Mouse (Mus musculus): ENCODE measurements around the gene Tex37.
A peak's percentile ranks its signal among the peaks of the same experiment; 100 is the strongest.

Tex37 gene

DNA sequence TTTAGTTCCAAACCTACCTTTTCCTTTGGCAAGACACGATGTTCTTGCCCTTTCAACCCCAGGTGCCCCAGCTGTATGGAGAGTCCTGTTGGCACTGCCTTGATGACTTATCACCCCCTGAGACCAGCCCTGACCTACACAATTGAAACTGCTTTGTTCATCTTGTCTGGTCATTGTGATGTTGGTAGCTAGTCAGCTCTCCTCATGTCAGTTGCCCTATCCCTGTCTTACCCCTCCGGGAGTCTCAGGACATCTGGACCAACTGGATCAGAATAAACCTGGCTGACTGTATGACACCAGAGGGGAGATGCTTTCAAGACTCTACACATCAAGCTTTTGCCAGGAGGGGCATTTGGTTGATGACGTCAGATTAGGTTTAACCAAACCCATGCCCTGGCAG lies at the start of gene Tex37:
Gene Tex37 (minus strand): TSS at position 101 of the 400 bp plus-strand sequence.
- no peak for DNase-seq (ENCODE audit: low spot score)

DNA sequence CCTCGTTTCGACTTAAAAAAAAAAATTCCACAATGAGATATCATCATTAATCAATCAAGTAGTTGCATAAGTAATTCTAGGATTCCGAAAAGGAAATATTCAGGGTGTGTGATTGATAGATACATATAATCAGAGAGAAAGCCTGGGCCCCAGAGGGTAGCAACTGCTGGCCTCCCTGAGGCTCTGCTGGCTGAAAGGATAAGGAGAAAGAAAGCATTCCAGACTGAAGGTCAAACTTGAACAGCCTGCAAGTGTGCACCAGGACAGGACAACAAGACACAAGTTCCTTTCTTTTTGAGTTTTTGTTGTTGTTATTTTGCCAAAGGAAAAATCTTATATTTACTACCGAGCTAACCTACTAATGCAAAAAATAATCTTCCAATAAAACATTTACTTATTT lies 49.6 kb upstream of the Tex37 start:
- DNase-seq (ENCODE audit: low spot score): no peak

DNA sequence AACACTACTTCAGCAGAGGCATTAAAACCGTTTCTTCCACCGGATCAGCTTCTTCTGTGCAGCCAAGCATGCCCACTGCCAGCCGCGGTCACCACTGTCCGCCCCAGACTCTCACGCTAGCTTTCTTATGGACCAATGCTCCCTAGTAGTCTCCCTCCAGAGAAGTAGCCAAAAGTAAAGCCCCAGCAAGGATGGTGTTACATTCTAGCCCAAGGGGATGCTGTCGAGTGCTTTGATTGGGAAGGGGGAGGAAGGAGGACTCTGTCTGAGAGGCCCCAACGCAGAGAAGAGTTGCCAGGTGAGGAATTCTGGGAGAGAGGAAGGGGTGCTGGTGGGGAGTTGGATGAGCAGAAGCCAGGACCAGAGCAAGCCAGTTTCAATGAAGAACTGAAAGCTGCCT lies 48.7 kb upstream of the Tex37 start:
- DNase-seq (ENCODE audit: low spot score): no peak

DNA sequence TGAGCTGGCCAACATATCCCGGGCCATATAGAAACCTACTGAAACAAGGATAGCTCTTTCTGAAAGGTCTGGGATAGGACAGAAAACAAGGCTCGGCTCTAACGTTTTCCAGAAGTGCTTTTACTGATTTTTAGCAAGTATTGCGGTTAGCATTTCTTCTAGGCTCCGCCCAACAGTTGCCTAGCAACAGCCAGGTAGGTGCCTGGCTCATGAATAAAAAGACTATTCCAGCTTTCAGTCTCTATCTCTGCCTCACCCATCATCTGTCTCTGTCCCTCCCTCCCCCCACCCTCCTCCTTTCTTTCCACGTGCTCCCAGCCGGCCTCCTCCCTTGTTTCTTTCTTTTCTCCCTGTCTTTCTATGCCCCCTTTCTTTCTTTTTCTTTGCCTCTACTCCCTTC lies 47.0 kb upstream of the Tex37 start:
- no peak for DNase-seq (ENCODE audit: low spot score)

DNA sequence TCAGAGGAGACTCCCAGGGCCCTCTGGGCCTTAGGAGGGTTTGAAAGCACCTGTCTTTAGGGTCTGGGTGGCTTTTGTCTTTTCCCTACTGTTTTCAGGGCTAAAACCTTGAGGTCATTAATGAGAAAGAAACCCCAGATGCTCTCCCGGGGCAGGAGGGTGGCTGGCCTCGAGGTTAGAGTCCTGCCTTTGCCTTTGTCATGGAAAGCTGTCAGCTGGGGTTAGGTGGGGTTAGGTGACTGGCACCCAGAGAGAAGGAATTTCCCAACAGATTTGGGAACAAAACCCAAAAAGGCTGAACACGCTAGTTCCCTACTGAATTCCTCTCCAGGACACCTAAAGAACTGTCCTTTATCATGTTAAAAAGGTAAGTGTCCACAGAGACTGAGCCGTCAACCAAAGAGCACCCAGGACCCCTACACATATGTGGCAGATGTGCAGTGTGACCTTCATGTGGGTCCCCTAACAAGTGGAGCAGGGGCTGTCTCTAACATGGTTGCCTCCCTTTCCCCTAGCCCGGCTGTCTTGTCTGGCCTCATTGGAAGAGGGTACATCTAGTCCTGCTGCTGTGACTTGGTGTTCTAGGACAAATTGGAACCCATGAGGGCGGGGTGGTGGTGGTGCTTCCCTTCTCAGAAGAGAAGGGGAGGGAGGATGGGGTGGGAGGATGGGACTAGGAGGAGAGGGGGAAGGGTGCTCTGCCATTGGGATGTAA lies 45.5 kb upstream of the Tex37 start:
- no peak for DNase-seq (ENCODE audit: low spot score)

DNA sequence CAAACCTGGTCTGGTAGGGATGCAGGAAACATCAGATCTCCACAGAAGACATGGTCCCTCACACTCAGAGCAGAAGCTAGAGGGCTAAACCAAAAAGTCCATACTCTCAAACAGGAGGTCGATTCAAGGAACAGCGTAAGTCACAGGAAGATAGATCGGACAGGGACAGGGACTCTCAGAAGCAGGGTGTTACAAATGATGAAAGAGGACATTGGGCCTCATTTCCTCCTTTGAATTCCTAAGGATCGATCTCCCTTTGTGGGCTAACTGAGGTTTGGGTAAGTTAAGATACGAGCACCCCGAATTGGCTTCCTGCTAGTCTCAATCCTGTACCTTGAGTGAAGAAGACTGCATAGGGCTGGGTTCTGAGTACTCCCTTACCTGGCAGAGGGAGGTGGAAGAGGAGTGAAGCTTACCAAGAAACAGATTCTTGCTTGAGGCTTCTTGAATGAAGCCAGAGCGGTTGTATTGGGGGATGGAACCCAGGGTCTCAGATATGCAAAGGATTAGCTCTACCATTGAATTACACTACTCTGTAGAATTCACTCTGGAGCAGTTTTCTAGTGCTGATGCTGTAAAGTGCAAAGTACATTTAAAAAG lies 38.7 kb upstream of the Tex37 start:
- no peak for DNase-seq (ENCODE audit: low spot score)

DNA sequence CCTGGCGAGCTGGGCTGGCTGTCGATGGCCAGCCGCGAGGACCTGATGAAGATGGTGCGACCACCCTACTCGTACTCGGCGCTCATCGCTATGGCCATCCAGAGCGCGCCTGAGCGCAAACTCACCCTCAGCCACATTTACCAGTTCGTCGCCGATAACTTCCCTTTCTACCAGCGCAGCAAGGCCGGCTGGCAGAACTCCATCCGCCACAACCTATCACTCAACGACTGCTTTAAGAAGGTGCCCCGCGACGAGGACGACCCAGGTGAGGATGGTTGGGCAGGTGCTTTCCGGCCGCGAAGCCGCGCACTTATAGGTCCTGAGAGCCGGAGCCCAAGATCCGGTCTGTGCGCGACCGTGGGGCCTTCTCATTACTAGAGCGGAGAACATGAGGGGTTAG lies 38.2 kb upstream of the Tex37 start:
- no peak for DNase-seq (ENCODE audit: low spot score)

DNA sequence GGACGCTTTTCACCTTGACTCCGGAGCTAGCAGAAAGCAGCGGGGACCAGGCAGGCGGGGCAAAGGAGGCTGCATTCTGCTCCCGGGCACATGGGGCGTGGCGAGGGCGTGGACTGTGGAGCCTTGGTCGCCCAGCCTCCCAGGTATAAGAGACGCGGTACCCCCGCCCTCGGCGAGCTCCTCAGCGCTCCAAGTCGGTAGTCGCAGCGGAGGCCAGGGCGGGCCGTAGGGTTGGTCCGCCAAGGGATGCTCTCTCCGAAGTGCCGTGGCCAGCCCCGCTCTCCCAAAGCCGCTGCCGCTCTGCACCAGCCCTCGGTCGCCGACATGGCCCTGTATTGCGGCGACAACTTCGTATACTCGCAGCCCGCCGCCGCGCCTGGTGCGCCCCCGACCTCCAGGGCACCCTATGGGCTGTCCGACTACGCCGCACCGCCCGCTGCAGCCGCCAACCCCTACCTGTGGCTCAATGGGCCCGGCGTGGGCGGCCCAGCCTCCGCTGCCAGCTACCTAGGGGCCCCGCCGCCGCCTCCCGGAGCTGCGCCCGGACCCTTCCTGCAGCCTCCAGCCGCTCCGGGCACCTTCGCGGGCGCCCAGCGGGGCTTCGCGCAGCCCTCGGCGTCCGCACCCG lies 37.7 kb upstream of the Tex37 start, which contains the start of gene Foxi3:
Gene Foxi3 (plus strand): TSS at position 247 of the 628 bp plus-strand sequence.
- peak; percentile 10 for DNase-seq (ENCODE audit: low spot score)

DNA sequence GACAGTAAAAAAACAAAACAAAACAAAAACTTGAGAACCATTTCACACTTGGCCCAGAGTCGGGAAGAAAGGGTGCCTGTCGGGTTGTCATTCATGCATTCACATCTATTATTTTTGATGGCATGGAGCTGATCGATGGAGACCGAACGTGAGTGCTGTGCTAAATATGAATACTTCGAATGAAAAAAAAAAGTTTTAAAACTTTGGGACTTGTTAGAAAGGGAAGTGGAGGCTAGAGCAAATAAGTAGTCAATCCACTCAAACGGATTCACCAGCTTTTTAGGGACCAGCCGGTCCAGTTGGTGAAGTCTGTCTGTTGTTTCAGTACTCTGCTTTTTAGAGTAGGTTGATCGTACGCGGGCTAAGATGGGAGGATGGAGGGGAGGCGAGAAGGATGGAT lies 37.1 kb upstream of the Tex37 start:
- no peak for DNase-seq (ENCODE audit: low spot score)

DNA sequence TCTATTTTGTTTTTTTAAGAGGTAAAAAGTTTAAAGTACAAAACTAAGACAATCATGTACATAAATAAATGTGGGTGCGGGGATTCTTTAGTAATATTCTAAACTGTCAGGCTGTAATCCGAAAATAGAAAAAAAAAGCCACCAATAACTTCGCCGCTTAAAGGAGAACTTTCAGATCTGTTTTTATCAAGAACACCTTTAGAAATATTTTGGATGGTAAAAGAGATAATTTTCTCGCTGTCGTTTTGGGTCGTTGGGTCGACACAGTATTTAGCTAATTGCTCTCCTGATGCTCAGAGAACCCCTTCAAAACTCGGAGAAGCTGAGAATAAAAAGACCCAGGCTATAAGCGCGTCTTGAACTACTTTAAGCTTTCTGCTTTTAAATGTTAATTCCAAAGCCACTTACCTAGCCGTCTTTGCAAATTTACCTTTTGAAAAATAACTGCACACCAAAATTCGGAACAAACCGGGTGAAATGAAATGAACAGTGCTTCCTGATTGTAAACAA lies 36.6 kb upstream of the Tex37 start:
- DNase-seq (ENCODE audit: low spot score): no peak

DNA sequence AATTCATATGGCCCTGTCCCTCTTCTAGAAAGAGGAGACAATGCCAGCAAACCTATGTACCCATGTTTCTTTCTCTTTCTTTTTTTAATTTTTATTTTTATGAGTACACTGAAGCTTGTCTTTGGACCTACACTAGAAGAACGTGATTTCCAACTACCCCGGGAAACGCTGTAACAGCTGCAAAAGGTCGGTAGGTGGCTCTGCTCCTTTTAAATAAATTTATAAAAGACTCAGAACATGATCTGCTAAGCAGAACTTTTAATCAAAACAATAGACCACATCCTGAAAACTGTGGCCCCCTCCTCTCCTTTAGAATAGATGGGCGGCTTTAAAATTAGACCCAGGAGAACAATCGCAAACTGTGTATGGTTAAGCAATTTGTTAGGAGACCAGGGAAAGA lies 35.3 kb upstream of the Tex37 start:
- no peak for DNase-seq (ENCODE audit: low spot score)

DNA sequence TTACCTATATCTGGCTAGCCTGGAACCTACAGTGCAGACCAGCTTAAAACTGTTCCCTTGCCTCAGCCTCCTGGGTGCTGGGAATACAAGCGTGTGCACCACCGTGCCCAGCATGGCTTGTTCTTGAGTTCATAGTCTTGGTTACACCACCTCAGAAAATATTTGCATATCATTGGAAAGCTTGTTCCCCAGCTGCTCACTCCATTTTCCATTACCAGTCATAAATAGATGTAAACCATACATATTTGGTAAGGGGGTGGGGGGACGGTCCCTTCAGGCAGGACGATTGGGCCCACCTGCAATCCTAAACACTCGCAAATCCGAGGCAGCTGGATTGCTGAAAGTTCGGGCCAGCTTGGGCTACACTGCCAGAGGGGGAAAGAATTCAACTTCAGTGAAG lies 34.5 kb upstream of the Tex37 start:
- no peak for DNase-seq (ENCODE audit: low spot score)

DNA sequence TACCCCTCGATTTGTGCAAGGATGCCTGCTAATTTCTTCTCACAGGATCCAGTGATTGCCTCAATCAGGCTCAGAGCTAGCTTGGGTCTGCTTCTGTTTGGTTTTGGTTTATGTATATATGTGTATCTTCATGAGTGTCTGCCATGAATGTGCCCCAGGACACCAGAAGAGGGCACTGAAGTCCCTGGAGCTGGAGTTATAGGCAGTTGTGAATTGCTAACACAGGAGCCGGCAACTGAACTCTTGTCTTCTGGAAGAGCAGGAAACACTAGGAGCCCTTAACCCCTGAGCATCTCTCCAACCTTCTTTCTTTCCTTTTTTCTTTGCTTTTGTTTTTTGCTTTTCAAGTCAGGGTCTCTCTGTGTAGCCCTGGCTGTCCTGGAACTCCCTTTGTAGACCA lies 13.1 kb upstream of the Tex37 start:
- DNase-seq (ENCODE audit: low spot score): no peak

DNA sequence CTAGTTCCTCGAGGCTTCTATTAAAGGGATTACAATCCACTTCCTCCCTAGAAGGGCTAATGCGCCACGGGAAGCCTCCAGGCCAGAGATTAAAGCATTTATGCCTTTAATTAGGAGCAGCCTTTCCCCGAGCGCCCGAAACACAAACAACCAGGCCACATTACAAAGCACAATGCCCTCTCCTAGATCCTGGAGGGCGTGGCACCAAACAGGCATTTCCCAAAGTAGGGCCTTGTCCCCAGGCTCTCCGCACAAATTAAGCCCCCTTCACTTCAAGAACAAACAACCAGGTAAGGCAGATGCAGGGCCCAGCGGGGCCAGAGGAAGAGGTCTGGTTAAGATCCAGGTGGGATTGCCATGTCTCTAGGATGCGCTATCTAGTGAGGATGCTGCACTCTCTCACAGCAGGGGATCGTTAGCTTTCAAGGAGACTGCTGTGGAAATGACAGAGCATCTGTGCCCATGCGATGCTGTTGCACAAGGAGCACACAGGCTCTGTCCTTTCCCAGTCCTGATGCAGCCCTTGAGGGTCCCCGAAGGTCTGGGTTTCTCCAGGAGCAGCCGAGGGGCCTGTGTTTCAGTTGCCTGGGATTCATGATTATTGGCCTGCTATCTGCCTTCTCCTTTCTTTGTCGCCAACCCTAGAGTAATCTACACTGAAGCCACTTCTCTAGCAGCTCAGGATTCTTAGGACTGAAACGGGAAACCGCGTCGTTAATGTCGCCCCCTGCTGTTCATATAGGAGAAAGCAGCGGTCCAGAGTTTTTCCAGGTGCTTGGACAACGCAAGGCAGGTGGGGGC lies 2.7 kb upstream of the Tex37 start:
- peak; percentile 26 for DNase-seq (ENCODE audit: low spot score)

DNA sequence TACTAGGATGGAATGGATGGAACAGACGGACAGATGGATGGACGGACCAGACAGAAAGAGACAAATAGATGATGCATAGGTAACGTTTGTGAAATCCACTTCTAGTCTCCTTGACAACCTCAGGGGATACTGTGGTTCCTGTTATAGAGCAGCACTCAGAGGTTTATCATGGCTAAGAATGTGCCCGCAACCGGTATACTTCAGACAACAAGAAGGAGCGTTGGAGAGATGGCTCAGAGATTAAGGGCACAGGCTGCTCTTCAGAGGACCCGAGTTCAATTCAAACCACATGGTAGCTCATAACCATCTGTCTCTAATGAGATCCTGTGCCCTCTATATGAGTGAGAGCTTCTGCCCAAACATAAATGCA lies 6.3 kb downstream of the Tex37 start:
- DNase-seq (ENCODE audit: low spot score): no peak

DNA sequence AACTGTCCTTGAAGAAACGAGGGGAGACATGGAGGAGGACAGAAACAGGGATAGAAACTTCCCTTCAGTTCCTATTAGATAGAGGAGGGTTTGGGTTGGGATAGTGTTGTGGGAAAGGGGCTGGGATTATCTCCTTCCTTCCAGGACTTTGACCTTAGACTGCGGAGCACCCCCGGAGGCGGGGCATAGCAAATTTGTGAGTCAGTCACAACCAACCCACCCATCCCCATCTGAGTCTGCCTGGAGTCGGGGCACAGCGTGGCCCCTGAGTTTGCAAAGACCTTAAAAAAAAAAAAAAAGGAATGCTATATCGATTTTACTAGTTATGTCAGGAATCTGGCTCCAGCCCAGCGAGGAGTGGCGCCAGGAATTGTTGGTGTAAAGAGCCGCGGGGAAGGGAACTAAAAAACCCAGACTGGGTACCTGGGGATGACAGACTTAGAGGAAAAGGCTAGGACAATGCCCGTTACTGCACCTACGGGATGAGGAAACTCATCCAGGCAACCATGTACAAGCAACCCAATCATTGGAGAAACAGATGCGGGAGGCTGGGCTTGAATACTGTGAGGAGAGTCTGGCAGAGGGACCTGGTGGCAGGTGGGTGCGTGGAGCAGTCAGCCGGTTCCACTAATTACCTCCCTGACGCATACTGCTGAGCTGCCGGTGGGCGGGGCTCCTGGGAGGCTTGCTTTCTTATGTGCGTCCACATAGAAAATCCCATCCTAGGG lies 6.9 kb downstream of the Tex37 start:
- no peak for DNase-seq (ENCODE audit: low spot score)

DNA sequence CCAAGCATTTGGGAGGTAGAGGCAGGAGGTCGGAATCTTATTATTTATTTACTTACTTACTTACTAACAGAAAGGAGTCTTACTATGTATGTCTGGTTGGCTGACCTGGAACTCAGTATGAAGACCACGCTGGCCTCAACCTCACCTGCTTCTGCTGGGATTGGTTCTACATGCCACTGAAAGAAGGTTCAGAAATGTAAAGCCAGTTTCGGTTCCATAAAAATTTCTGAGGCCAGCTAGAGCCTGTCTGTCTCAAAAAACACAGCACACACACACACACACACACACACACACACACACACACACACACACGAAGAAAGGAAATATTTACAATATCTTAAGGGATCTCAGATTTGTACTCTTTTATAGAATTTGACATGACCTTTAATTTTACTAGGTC lies 8.4 kb downstream of the Tex37 start:
- no peak for DNase-seq (ENCODE audit: low spot score)

DNA sequence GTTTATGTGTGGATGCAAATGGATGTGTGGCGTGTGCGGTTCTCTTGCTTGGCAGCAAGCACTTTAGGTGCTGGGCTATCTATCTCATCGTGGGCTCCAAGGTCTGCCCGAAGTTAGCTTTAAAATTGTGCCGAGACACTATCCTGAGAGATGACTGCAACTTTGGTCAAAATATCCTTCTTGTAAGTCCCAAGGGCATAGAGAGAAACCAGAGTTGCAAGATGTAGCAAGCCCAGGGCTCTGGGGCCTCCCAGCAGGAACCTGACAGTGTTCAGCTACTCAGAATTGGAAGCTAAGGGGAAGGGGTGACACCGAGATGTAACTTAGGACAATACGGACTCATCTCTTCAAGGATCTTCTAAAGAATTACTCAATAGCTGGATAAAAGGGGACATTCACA lies 9.2 kb downstream of the Tex37 start:
- DNase-seq (ENCODE audit: low spot score): no peak

DNA sequence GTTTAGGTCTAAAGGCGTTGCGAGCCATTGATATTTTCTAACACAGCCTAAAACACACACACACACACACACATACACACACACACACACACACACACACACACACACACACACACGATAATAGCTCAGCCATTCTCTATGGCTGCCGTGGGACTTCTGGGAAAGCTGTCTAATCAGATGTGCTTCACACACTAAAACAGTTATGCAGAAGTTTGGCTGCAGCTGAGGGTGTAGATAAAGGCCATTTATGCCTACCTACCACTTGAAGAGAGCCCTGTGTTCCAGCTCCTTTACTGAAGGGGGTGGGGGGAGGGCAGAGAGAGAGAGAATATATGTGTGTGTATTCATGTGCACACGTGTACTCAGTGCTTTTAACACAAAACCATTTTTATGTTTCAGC lies 15.0 kb downstream of the Tex37 start:
- no peak for DNase-seq (ENCODE audit: low spot score)

DNA sequence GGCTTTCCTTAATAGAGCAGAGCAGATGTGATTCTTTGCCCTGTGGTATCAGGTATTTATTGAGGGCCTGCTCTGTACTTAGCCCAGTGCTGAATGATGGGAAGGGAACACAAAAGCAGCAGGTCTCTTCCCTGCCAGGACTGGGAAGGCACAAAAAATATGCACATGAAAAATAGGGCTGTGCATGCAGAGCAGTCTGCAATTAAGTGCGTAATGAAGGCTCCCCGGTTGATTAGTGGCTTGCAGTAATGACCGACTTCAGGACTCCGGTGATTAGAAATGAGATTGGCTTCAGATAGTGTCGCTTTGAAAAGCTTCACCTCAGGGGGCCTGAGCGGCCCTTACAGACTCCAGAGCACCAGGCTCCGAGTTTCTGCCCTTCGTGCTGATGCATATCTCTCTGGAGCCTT lies 19.1 kb downstream of the Tex37 start:
- DNase-seq (ENCODE audit: low spot score): no peak

DNA sequence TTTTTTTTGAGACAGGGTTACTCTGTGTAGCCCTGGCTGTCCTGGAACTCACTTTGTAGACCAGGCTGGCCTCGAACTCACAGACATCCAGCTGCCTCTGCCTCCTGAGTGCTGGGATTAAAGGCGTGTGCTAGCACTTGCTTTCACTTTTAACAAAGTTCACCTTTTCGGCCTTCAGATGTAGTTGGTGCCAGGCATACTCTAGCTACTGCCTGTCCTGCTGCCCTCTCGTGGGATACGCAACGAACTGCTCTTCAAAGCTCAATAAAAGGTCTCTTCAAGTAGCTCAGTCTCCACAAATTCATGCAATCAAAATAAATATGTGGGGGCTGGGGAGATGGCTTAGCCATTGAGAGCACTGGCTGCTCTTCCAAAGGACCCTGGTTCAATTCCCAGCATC lies 20.6 kb downstream of the Tex37 start:
- DNase-seq (ENCODE audit: low spot score): no peak

DNA sequence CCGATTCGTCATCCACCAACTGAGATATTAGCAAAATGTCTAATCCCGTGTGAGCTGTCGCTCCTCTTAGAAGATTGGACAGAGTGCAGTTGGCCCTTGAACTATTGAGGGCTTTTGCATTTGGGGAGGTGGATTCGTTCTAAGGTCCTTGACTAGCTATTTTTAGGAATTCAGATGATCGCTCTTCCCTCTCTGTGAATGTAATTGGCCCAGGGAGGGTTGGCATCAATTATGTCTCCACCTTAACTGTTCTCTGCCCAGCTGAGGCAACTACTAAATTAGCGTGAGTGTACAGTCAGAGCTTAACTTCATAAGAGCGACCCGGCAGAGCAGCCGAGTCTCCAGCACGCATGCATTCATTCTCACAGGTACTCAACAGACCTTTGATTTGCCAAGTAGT lies 30.7 kb downstream of the Tex37 start:
- no peak for DNase-seq (ENCODE audit: low spot score)

All from ovary, postnatal 14 days (tissue).